11 mouse cellular contexts compared by ENCODE assay signal in genomic region chr10:43655680-43656079, GRCm38 (mm10).
DNase-seq lines count a peak whose midpoint lies in the region; ATAC-seq and TF ChIP-seq lines count a peak whose summit lies in the region.
"Had no signal": no experiment of that assay in that cellular context is flagged by ENCODE, and none has a peak within 500 bp of the region (broad histone marks: within the 10 kb centered on the region; RNA-seq: fewer than 3 reads in every experiment).

No protein-coding gene starts in this region.

- no peak overlapping the region for H3K9ac ChIP-seq in heart, embryonic 16.5 days (ENCODE audit: low read length)
- H3K9ac ChIP-seq in lung, embryonic 14.5 days = no peak overlapping the region
- no peak overlapping the region for H3K9ac ChIP-seq in midbrain, embryonic 15.5 days
- H3K9ac ChIP-seq: hindbrain, embryonic 14.5 days had no signal

- H3K4me1 ChIP-seq in heart, embryonic 16.5 days (ENCODE audit: control insufficient read depth, insufficient read depth, low read length) = peaks cover 5% of the 10 kb centered on the region; the same call in 1 of the 2 replicates
- H3K4me1 ChIP-seq in lung, embryonic 14.5 days (ENCODE audit: insufficient read depth) = peaks cover 5% of the 10 kb centered on the region; the same call in 1 of the 2 replicates
- no peaks in the 10 kb centered on the region; the same call in 1 of the 2 replicates for H3K4me1 ChIP-seq in midbrain, embryonic 15.5 days

- no peaks in the 10 kb centered on the region for H3K27me3 ChIP-seq in heart, embryonic 16.5 days (ENCODE audit: control insufficient read depth, insufficient read depth, low read length)
- H3K27me3 ChIP-seq in lung, embryonic 14.5 days (ENCODE audit: insufficient read depth, low read length) = no peaks in the 10 kb centered on the region
- H3K27me3 ChIP-seq in midbrain, embryonic 15.5 days (replicated peaks) = no peaks in the 10 kb centered on the region

- H3K9me3 ChIP-seq in heart, embryonic 16.5 days (replicated peaks; ENCODE audit: control insufficient read depth, low read length) = peaks cover 2% of the 10 kb centered on the region
- H3K9me3 ChIP-seq in lung, embryonic 14.5 days (ENCODE audit: low read depth, low read length) = no peaks in the 10 kb centered on the region
- H3K9me3 ChIP-seq in midbrain, embryonic 15.5 days = no peaks in the 10 kb centered on the region

- peak; percentile 20 for DNase-seq in adrenal gland, postnatal 14 days
- no peak for DNase-seq in adrenal gland, postnatal 10 days
- no peak for DNase-seq in heart, postnatal 14 days
- peak; percentile 70 for DNase-seq in lung, embryonic 14.5 days
- no peak for DNase-seq in lung, postnatal 36 days
- DNase-seq: cerebellum, postnatal 14 days had no signal

- 56% methylated on average over 2 of the region's 2 CpGs for WGBS in heart, embryonic 16.5 days
- 32% methylated on average over 2 of the region's 2 CpGs for WGBS in lung, embryonic 14.5 days
- WGBS in midbrain, embryonic 15.5 days = 31% methylated on average over 2 of the region's 2 CpGs

- ATAC-seq in heart, embryonic 16.5 days (replicated peaks; ENCODE audit: extremely low read depth, insufficient read depth, low FRiP score) = 0 out of 2 replicates have a peak, but pooled peaks have one; percentile 28
- peak; percentile 88 for ATAC-seq in lung, embryonic 14.5 days (ENCODE audit: insufficient read depth)
- peak; percentile 80 for ATAC-seq in midbrain, embryonic 15.5 days (replicated peaks)
- no peak for ATAC-seq in erythroid progenitor cell, adult 5-6 weeks (replicated peaks; ENCODE audit: low FRiP score, poor library complexity, severe bottlenecking)

- no peak overlapping the region for H3K4me2 ChIP-seq in heart, embryonic 16.5 days (ENCODE audit: low read depth, low read length)
- H3K4me2 ChIP-seq in lung, embryonic 14.5 days = no peak overlapping the region
- H3K4me2 ChIP-seq in midbrain, embryonic 15.5 days = no peak overlapping the region
- H3K4me2 ChIP-seq: hindbrain, embryonic 14.5 days had no signal

- intact Hi-C loops in heart, postnatal 14 days (cut with DNase I) = no loop called here

- no peak for TF ChIP-seq CTCF in lung, embryonic 14.5 days (IDR thresholded peaks at IDR 0.05; ENCODE audit: low read depth)

- peak overlapping the region; percentile 9; the same call in 1 of the 2 replicates for H3K27ac ChIP-seq in heart, embryonic 16.5 days (ENCODE audit: low read length)
- H3K27ac ChIP-seq in lung, embryonic 14.5 days (ENCODE audit: low read depth) = peak overlapping the region; percentile 30; the same call in 1 of the 2 replicates
- 0 out of 2 replicates have a peak overlapping the region, but pooled peaks have one; percentile 31 for H3K27ac ChIP-seq in midbrain, embryonic 15.5 days
- H3K27ac ChIP-seq: hindbrain, embryonic 14.5 days had no signal

- no peaks in the 10 kb centered on the region for H3K36me3 ChIP-seq in heart, embryonic 16.5 days (ENCODE audit: control insufficient read depth, insufficient read depth)
- no peaks in the 10 kb centered on the region for H3K36me3 ChIP-seq in lung, embryonic 14.5 days (ENCODE audit: insufficient read depth)
- H3K36me3 ChIP-seq in midbrain, embryonic 15.5 days (replicated peaks) = no peaks in the 10 kb centered on the region

- H3K4me3 ChIP-seq in heart, embryonic 16.5 days (ENCODE audit: low read length) = no peak overlapping the region
- no peak overlapping the region for H3K4me3 ChIP-seq in lung, embryonic 14.5 days (ENCODE audit: low read depth, low read length)
- no peak overlapping the region for H3K4me3 ChIP-seq in midbrain, embryonic 15.5 days
- H3K4me3 ChIP-seq: erythroblast, embryonic 14.5 days had no signal

Comparison
In these comparisons a context has a peak if more than half of its experiments do, and no peak if none do; other contexts are left out.
1. DNase-seq: peak in adrenal gland, postnatal 14 days (single experiment) and lung, embryonic 14.5 days (single experiment); none in adrenal gland, postnatal 10 days (single experiment), heart, postnatal 14 days (0 of 2) and lung, postnatal 36 days (single experiment).
2. Peak in every context shown above with its lines, with median percentiles within 50 percentile points of each other: H3K27ac ChIP-seq.